Mouse (Mus musculus) CD4-positive, CD25-positive, alpha-beta regulatory T cell, adult 2 months (primary cell): Measurements from ENCODE around the gene Map4k3.
"Not testable (repeated sequence)": the region's sequence is repeated elsewhere in the genome, so short reads cannot be mapped to it uniquely, and the experiment has no call there.

Experiments used
- DNase-seq: peaks from one replicate; pipeline ENCODE4 v3.0.0-alpha.2; 2012; ENCODE audit warnings: low read depth, low spot score

Map4k3 gene

DNA sequence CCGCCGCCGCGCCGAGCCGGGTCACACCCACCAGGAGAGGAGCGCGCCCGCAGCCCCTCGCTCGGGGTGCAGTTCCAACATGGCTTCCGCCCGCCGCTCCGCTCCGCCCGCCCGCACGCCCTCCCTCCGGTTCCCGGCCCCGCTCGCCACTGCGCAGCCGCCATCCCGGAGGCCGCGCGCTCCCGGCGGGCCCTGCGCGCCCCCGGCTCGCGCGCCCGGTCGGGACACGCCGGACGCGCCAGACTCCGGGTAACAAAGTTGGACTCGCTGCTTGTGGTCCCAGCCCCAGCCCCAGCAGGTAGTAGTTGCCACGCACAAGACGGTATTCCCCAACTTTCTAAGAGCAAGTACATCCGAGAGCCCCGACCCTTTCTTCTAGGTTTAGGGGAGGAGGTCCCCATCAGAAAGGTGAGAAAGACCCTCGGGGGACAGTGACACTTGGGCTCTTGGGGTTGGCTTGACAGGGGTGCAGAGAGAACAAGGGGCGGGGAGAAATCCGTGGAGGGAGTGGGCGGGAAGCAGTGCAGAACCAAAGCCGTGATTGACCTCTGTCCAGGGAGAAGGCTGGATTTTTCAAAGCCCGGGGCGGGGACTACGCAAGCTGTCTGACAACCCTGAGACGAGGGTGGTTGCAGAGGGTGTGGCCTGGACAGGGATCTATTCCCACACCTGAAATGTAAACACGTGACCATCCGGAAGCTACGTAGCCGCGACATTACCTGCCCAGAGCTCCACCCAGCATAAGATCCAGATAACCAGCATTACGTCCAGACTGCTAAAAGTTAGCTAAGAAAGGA lies at the start of gene Map4k3:
TSS of gene Map4k3 (minus strand) at position 424 of the 797 bp plus-strand sequence.
- DNase-seq, result peak; percentile 81

DNA sequence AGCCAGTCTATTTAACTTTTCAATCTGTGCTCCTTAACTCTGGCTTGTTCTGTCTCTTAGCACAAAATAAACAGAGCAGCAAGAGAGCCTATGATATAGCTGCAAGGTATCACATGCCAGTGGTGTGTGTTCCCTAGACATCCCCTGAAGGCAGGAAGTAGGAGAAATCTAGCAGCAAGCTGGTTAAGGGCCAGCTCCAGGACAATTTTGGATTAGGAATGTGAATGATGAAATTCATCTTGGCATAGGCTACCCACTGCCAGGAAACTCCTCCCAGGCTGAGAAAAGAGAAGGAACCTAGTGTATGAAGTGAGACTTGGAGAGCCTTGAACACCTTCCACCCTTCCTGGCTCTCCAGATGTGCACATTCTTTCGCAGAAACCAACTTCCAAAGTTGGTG lies 49.3 kb upstream of the Map4k3 start:
- DNase-seq, result no peak

- DNase-seq, result no peak
Observed at GRCm38 (mm10) chr17:80775178-80775788, 47.0 kb upstream of the Map4k3 start.

DNA sequence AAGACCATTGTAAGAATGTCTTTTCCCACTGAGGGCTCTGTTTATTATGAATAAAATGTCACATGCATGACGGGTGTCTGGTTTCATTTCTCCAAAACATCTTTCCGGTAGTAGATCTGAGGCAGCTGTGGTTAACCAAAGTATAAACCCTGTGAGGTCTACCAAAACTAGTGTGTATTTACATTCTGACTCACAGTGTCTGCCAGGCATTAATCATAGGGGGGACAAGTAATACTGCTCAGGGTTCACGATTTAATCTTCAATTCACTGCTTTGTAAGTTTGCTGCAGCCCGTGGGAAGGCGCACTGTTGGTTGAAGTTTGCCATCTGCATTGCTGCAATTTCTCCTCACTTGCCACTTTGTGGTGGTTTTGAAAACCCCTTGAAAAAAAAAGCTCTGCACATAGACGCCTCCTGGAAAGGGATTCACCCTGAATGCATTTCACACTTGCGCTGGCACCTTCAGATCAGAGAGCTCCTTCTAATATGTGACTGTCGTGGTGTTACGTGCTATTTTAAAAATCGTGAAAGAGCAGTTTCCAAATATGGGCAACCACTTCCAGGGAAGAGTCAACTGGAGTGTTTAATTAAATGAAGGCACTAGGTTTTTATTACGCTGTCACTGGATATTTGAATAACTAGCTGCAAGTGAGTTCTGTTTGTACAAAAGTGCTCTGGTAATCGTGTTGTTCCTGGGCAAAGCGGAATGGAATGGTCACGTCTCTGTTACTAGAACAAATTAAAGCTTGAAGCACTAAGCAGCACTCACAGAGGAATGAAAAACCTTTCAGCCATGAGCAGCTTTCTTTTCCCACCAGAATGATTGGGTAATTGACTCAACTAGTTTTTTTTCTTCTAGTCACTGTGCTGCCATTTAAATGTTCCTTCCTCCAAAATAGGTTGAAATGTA lies 44.5 kb upstream of the Map4k3 start:
- DNase-seq, result peak; percentile 76

- no peak for DNase-seq
Observed at GRCm38 (mm10) chr17:80770065-80770464, 41.8 kb upstream of the Map4k3 start.

DNA sequence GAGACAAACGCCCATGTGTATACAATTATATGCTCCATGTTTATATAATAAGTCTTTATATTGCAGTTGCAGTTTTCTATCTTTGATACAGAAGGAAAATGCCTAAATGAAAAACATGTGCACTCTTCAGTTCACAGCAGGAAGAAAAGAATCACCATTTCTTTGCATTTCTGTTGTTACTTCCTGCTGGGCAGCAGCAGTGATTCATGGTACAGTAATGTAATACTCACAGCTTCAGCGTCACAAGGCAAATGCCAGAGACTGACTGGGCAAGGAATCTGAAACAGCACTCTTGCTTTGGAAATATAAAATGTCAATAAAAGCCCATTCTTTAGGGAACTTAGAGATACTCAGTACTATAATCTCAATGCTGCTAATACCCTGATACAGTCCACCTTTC lies 36.9 kb upstream of the Map4k3 start:
- DNase-seq, result no peak

DNA sequence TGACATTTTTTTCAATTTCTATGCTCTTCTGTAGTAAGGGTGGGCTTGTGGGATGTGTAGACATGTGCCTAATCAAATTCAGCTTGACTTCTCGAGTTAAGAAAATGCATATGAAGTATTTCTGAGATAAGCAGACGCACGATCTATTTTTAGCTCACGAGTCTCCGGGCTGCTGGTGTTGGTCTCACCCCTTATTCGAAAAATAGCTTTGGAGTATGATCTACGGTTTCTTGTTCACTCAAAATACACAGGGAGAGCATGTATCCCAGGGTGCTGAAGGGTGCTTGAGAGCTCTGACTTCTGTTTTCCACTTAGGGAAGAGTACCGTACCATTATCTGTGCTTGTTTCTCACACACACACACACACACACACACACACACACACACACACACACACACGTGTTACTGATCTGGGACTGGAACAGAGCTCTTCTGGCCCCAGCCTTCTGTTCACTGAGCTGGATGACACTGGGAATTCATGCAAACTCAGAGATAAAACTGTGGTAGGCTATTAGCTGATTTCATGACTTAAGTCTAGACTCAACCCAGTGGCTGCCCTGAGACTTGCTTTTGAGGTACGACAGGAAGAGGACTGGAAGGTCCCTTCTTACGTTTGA lies 34.9 kb upstream of the Map4k3 start:
- DNase-seq, result peak; percentile 55

GRCm38 (mm10) chr17:80762391-80763040 lies 34.2 kb upstream of the Map4k3 start:
- peak; percentile 61 for DNase-seq

DNA sequence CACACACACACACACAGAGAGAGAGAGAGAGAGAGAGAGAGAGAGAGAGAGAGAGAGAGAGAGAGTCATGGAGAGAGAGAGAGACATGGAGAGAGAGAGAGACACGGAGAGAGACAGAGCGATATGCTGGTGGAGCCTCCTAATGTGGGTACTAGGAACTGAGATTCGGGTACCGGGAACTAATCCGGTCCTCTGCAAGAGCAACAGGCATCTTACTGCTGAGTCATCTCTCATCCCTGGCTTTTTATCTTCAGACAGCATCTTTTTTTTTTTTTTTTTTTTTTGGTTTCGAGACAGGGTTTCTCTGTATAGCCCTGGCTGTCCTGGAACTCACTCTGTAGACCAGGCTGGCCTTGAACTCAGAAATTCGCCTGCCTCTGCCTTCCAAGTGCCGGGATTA lies 32.9 kb upstream of the Map4k3 start:
- DNase-seq, result not testable (repeated sequence)

DNA sequence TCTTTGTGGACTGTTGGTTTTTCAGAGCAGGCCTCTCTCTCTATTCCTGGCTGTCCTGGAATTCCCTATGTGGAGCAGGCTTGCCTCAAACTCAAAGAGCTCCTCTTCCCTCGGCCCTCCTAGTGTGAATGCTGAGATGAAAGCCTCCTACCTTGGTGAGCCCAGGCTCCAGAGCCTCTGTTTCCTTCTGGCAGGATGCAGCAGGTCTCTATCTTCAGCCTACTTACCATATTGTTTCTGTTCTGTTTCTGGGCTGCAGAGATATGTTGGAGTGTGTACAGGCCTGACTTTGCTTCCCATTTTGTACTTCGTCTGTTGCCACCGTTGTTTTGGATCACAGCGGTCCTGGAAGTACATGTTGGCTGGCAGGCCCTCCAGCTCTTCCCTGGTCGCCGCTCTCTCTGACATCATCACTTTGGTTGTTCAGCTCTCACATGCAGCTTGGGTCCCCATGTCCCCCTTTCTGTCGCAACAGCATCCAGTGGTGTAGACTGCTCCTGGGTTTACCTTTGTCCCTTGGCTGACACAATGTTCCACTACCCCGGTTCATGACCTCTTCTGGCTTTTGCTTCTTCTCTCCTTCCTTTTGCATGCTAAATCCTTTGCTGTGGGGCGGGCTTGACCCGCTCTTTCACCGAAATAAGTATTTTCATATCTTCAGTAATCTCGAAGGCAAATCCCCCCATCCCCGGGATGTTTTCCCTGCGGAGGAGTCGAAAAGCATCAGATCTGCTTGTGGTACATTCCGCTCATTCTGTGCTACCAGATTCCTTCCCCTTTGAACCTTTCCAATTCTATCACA lies 32.3 kb upstream of the Map4k3 start:
- DNase-seq, result no peak

- DNase-seq, result no peak
Observed at GRCm38 (mm10) chr17:80756043-80756442, 27.8 kb upstream of the Map4k3 start.

GRCm38 (mm10) chr17:80755076-80755871 lies 27.0 kb upstream of the Map4k3 start:
- DNase-seq, result no peak

DNA sequence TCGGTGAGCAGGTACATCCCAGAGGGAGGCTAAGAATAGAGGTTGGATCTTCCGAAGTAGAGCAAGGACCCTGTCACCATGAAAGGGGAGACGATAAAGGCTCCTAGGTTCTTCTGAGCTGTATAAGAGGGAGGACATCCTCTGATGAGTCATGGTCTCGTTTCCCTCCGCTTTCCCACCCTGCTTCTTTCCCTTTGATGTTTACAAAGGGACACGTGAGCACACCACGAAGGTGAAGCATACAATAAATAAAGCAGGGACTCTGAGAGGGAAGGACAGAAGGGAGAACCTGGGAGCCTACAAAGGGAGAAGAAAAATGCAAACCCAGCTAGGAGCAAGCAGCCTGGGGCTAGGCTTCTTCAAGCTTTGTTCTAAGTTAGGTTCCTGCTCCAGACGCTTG lies 26.3 kb upstream of the Map4k3 start:
- no peak for DNase-seq

DNA sequence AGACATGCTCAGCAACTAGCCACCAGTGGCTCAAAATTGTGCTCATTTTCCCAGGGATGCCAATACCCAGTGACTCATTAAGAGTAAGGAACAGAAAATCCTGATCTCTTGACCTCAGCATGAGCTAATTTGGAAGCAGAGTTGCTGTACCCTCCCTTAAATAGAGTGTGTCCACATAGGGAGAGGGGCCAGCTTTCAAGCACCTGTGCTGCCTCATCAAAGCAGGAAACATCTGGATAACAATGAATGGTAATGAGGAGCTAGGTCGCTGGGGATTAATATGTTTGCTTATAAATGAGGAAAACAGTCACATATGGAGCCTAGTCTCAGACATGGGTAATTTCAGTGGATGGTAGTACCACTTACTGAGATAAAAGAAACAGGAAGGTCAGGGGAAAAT lies 24.2 kb upstream of the Map4k3 start:
- no peak for DNase-seq

- DNase-seq, result no peak
Observed at GRCm38 (mm10) chr17:80739421-80739820, 11.1 kb upstream of the Map4k3 start.

DNA sequence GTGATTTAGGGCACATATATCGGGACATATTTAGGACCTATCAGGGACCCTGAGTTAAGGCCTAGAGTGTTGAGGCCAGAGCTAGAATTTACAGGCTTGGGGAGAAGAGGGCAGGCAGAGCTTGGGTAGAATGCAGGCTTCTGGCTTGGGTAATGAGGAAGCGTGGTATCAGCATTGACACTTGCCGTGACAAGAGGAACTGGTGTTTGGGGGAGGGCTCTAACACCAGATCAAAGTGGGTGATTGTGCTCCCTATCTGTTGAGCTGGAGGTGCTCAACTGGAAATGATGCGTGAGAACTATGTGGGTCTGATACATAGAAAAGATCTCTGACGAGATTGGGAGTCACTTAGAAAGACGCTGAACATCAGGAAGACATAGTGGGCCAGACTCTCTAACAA lies 6.4 kb upstream of the Map4k3 start:
- DNase-seq, result no peak

- DNase-seq, result no peak
Observed at GRCm38 (mm10) chr17:80733121-80733800, 5.0 kb upstream of the Map4k3 start.

DNA sequence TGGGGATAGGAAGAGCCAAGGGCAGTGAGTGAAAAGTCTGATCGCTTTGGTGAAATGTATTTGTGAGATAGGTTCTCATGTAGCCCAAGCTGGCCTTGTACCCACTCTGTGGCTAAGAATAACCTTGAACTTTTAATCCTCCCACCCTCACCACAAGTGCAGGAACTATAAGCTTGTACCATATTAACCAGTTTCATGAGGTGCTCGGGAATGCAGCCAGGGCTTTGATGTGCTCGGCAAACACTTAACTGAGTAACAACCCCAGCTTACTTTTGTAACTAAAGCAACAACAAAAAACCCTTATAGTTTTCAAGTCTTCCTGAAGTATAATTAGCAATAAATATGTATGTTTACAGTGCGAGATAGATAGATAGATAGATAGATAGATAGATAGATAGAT lies 4.0 kb upstream of the Map4k3 start:
- DNase-seq, result no peak

DNA sequence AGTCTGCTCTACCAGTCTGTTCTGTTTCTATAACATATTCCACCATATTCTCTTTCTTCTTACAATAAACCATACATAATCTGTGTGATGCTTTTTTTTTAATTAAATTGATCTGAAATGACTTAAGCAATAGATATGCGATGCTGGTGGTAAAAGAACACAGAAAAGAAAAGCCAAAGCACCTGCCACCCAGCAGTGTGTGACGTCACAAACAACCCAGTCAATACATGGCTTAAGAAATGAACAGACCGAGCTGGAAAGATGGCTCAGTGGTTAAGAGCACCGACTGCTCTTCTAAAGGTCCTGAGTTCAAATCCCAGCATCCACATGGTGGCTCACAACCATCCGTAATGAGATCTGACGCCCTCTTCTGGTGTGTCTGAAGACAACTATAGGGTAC lies 2.0 kb upstream of the Map4k3 start:
- not testable (repeated sequence) for DNase-seq
